Mouse (Mus musculus) stomach, postnatal 0 days (tissue): ENCODE measurements at regions not wholly inside any gene's neighbourhood (a gene's known extent, or its start where the extent isn't known, plus 50 kb on each side); places are given as distances from the start of the nearest gene placed in this dataset.

Experiments
- CTCF ChIP-seq: IDR thresholded peaks from 2 replicates; pipeline ENCODE4 v1.5.1; 2016; ENCODE audit warnings: antibody characterized with exemption, low read depth, mild to moderate bottlenecking, moderate library complexity
- EP300 ChIP-seq: optimal IDR thresholded peaks from 2 replicates; pipeline ENCODE3; 2016; ENCODE audit warnings: antibody characterized with exemption

GRCm38 (mm10) chr8:115531343-115531742 is 176.3 kb downstream of the Maf start:
- TF ChIP-seq EP300: no peak
- TF ChIP-seq CTCF: no peak
